Mouse (Mus musculus) bone marrow macrophage, adult 2 months (primary cell): Measurements from ENCODE around the gene Crtam.

Experiments used
- CTCF ChIP-seq: IDR thresholded peaks from 2 replicates; pipeline ENCODE4 v1.5.1; 2012; ENCODE audit warnings: low read depth, mild to moderate bottlenecking, low read length, moderate library complexity
- POLR2A ChIP-seq: IDR thresholded peaks from 2 replicates; pipeline ENCODE4 v1.6.1; 2012; ENCODE audit warnings: mild to moderate bottlenecking, low read depth, low read length, borderline replicate concordance

DNA sequence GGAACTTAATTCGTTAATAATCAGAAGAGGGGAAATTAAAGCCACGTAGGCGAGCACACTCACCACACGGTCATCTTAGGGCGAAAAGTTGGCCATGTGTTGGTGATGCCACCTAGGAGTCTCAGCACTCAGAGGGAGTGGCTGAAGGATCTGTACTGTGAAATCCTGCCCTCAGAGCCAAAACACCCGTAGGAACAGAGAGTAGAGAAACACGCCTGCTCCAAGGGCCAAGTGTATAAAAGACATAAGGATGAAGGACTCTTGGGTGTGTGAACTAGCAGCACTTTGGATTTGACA is 40.1 kb downstream of the Crtam start:
- TF ChIP-seq CTCF (no peak), POLR2A (no peak)
